In the genomic region with DNA sequence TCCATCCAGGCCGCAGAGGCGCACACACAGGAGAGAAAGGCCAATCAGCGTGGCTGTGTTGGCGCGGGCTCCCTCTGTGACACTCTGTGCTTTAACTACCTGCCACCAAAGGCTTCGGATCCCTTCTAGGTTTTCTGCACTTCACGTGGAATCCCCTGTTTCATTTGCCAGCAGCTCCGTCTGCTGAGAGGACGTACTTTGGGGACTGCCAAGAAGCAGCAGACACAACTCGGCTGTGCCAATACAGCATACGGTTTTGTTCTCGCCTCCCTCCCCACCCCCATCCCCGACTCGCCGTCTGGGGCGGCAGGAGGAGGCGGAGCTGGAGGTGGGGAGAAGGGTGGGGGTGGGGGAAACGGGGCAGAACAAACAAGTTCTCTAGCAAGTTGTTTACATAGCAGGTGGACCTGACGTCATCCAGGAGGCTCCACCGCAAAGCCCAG, we compare ENCODE assay signal across 8 mouse cellular contexts. TPM values are rescaled to one million over a fixed set of nuclear protein-coding genes. Genes with fewer than 3 reads are reported as not detected.
A peak's percentile ranks its signal among the peaks of the same experiment; 100 is the strongest.
DNase-seq lines count a peak whose midpoint lies in the region; ATAC-seq and TF ChIP-seq lines count a peak whose summit lies in the region.

No protein-coding gene starts in this region.

- TF ChIP-seq POLR2A in heart, adult 2 months (IDR thresholded peaks at IDR 0.05; ENCODE audit: insufficient read depth, low read depth, low read length), result no peak

- 0 out of 2 replicates have a peak, but pooled peaks cover 7% of the 10 kb centered on the region for H3K27me3 ChIP-seq in embryonic facial prominence, embryonic 10.5 days (replicated peaks; ENCODE audit: low read depth, poor library complexity, severe bottlenecking)
- H3K27me3 ChIP-seq in heart, adult 2 months (ENCODE audit: control insufficient read depth, insufficient read depth, low read length), result peaks cover 9% of the 10 kb centered on the region
- peaks cover 39% of the 10 kb centered on the region for H3K27me3 ChIP-seq in intestine, postnatal 0 days (replicated peaks; ENCODE audit: control insufficient read depth, insufficient read depth, low read length)
- H3K27me3 ChIP-seq in limb, embryonic 13.5 days, result 0 out of 2 replicates have a peak, but pooled peaks cover 2% of the 10 kb centered on the region
- H3K27me3 ChIP-seq in midbrain, postnatal 0 days (ENCODE audit: insufficient read depth, low read length), result 0 out of 2 replicates have a peak, but pooled peaks cover 7% of the 10 kb centered on the region

- ATAC-seq in cerebellum, adult (ENCODE audit: insufficient number of reproducible peaks, low FRiP score, low TSS enrichment), result peak; percentile 50; the same call in 1 of the 2 replicates
- ATAC-seq in intestine, postnatal 0 days, result peak; percentile 59
- ATAC-seq in limb, embryonic 13.5 days (ENCODE audit: low FRiP score, low read depth), result peak; percentile 84
- ATAC-seq in midbrain, postnatal 0 days (ENCODE audit: low FRiP score), result peak; percentile 79

- no peak for TF ChIP-seq EP300 in heart, adult 2 months (IDR thresholded peaks at IDR 0.05; ENCODE audit: insufficient read depth, low read depth, low read length)

- H3K4me2 ChIP-seq in intestine, postnatal 0 days (replicated peaks; ENCODE audit: low read depth), result peak overlapping the region; percentile 96
- peak overlapping the region; percentile 81 for H3K4me2 ChIP-seq in limb, embryonic 13.5 days (replicated peaks)
- peak overlapping the region; percentile 95 for H3K4me2 ChIP-seq in midbrain, postnatal 0 days (ENCODE audit: low read depth, low read length, poor library complexity, severe bottlenecking)

- H3K4me1 ChIP-seq in embryonic facial prominence, embryonic 10.5 days, result peaks cover 57% of the 10 kb centered on the region
- H3K4me1 ChIP-seq in heart, adult 2 months (ENCODE audit: control insufficient read depth, insufficient read depth, low read length), result no peaks in the 10 kb centered on the region; the same call in 1 of the 2 replicates
- H3K4me1 ChIP-seq in intestine, postnatal 0 days (replicated peaks; ENCODE audit: control insufficient read depth, insufficient read depth, low read length), result no peaks in the 10 kb centered on the region
- H3K4me1 ChIP-seq in limb, embryonic 13.5 days, result peaks cover 39% of the 10 kb centered on the region
- H3K4me1 ChIP-seq in midbrain, postnatal 0 days (ENCODE audit: insufficient read depth, low read length), result no peaks in the 10 kb centered on the region; the same call in 1 of the 2 replicates

- intact Hi-C loops in heart, adult 2 months (cut with DNase I), result loop anchor here (5.0 kb wide), 2 partner anchors 287 to 892 kb away; no protein-coding TSS in a partner anchor

- TF ChIP-seq CTCF in heart, adult 2 months (IDR thresholded peaks at IDR 0.05), result no peak
- TF ChIP-seq CTCF in intestine, postnatal 0 days (IDR thresholded peaks at IDR 0.05; ENCODE audit: low read depth), result no peak
- no peak for TF ChIP-seq CTCF in midbrain, postnatal 0 days (IDR thresholded peaks at IDR 0.05)

- 2% methylated on average over 20 of the region's 20 CpGs for WGBS in embryonic facial prominence, embryonic 10.5 days
- WGBS in heart, adult 2 months, result under 1% methylated on average over 20 of the region's 20 CpGs
- WGBS in intestine, postnatal 0 days, result 1% methylated on average over 20 of the region's 20 CpGs
- WGBS in limb, embryonic 13.5 days, result under 1% methylated on average over 20 of the region's 20 CpGs
- under 1% methylated on average over 20 of the region's 20 CpGs for WGBS in midbrain, postnatal 0 days

- H3K4me3 ChIP-seq in embryonic facial prominence, embryonic 10.5 days, result peak overlapping the region; percentile 78
- H3K4me3 ChIP-seq in heart, adult 2 months, result peak overlapping the region; percentile 61
- H3K4me3 ChIP-seq in intestine, postnatal 0 days (ENCODE audit: low read depth, low read length), result peak overlapping the region; percentile 60
- H3K4me3 ChIP-seq in limb, embryonic 13.5 days, result peak overlapping the region; percentile 81
- H3K4me3 ChIP-seq in midbrain, postnatal 0 days (ENCODE audit: low read depth, low read length), result peak overlapping the region; percentile 60

- no peak for DNase-seq in cerebellum, adult 11 months
- peak; percentile 91 for DNase-seq in embryonic facial prominence, embryonic 10.5 days (ENCODE audit: low spot score)
- peak; percentile 70 to 76 for DNase-seq in heart, adult 2 months
- peak; percentile 82 for DNase-seq in midbrain, postnatal 0 days (ENCODE audit: low spot score)
- peak; percentile 44 for DNase-seq in urinary bladder, adult 2 months (ENCODE audit: low spot score)

- no peaks in the 10 kb centered on the region for H3K9me3 ChIP-seq in embryonic facial prominence, embryonic 10.5 days
- H3K9me3 ChIP-seq in intestine, postnatal 0 days (ENCODE audit: control insufficient read depth), result no peaks in the 10 kb centered on the region
- H3K9me3 ChIP-seq in limb, embryonic 13.5 days, result no peaks in the 10 kb centered on the region
- no peaks in the 10 kb centered on the region for H3K9me3 ChIP-seq in midbrain, postnatal 0 days (ENCODE audit: low read length)

- H3K79me2 ChIP-seq in heart, adult 2 months (replicated peaks; ENCODE audit: control insufficient read depth, insufficient read depth, low read length), result no peaks in the 10 kb centered on the region

- 0 out of 2 replicates have a peak overlapping the region, but pooled peaks have one; percentile 27 for H3K9ac ChIP-seq in heart, adult 2 months (ENCODE audit: low read depth, low read length)
- H3K9ac ChIP-seq in intestine, postnatal 0 days (ENCODE audit: low read depth, low read length), result no peak overlapping the region
- H3K9ac ChIP-seq in limb, embryonic 13.5 days, result peak overlapping the region; percentile 89
- peak overlapping the region; percentile 65 for H3K9ac ChIP-seq in midbrain, postnatal 0 days (replicated peaks; ENCODE audit: low read length, poor library complexity, severe bottlenecking)

- H3K27ac ChIP-seq in embryonic facial prominence, embryonic 10.5 days (replicated peaks), result peak overlapping the region; percentile 94
- H3K27ac ChIP-seq in heart, adult 2 months, result peak overlapping the region; percentile 63
- no peak overlapping the region for H3K27ac ChIP-seq in intestine, postnatal 0 days (ENCODE audit: low read depth, low read length)
- peak overlapping the region; percentile 95 for H3K27ac ChIP-seq in limb, embryonic 13.5 days
- peak overlapping the region; percentile 65 for H3K27ac ChIP-seq in midbrain, postnatal 0 days (ENCODE audit: low read depth, low read length)

- no peaks in the 10 kb centered on the region for H3K36me3 ChIP-seq in embryonic facial prominence, embryonic 10.5 days (replicated peaks)
- H3K36me3 ChIP-seq in heart, adult 2 months (ENCODE audit: control insufficient read depth, insufficient read depth, low read length), result no peaks in the 10 kb centered on the region
- no peaks in the 10 kb centered on the region for H3K36me3 ChIP-seq in intestine, postnatal 0 days (ENCODE audit: control insufficient read depth, insufficient read depth)
- H3K36me3 ChIP-seq in limb, embryonic 13.5 days, result no peaks in the 10 kb centered on the region
- no peaks in the 10 kb centered on the region for H3K36me3 ChIP-seq in midbrain, postnatal 0 days (ENCODE audit: insufficient read depth, low read length)

RNA-seq across cellular contexts. Expression of a gene that starts 0.5 kb away (rescaled TPM):
- 37.1 and 48.3 TPM in 2 replicates for polyA plus RNA-seq in embryonic facial prominence, embryonic 10.5 days (2016; fragmentation: Nextera tagmentation; extraction: Ambion mirVana)
- 1 to 10 TPM; 2.0 TPM for total RNA-seq in heart, adult 2 months (2021)
- polyA plus RNA-seq in heart, adult 2 months (2012; rRNA removed), result 3.6 TPM in 2 replicates
- polyA plus RNA-seq in intestine, postnatal 0 days (2015; fragmentation: Nextera tagmentation; extraction: Ambion mirVana), result 5.4 and 5.5 TPM in 2 replicates
- polyA plus RNA-seq in limb, embryonic 13.5 days (2015; fragmentation: Nextera tagmentation; extraction: Ambion mirVana), result 47.8 and 53.9 TPM in 2 replicates
- 103 and 113 TPM in 2 replicates for total RNA-seq in midbrain, postnatal 0 days (2014; rRNA removed)
- 69.5 and 71.4 TPM in 2 replicates for polyA plus RNA-seq in midbrain, postnatal 0 days (2015; fragmentation: Nextera tagmentation; extraction: Ambion mirVana)
- 13.4 and 20.0 TPM in 2 replicates for polyA plus RNA-seq in urinary bladder, adult 2 months (2012; rRNA removed)
